Mouse (Mus musculus): ENCODE data around the gene Slc9a1.

DNA sequence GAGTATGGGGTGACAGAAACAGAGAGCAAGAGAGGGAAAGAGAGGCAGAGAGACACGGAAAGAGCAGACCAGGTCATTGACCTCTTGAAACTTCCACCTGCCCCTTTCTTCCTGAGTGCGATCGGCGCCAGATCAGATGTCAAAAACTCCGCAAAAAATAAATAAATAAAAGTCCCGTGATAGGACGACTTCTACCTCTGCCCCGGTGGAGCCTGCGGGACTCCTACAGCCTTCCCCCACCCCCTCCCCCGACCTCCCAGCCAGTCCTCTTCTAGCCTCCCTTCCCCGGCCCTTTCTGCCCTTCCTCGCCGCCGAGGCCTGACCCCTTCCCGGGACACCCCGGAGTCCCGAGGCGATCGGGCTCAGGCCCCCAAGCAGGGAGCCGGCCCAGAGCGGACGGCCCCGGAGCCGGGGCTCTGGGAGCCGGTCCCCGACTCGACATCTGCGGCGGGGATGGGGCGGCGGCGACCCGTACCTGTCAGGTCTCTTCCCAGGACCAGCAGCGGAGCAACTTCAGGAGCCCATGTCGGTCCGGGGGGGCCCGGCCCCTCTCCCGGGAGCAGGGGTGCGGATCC lies 30.9 kb upstream of the Slc9a1 start:
- no peak for TF ChIP-seq CTCF (IDR thresholded peaks at IDR 0.05; ENCODE audit: insufficient read depth, low read length)
- TF ChIP-seq POLR2A (IDR thresholded peaks at IDR 0.05; ENCODE audit: borderline replicate concordance, extremely low read depth, low read depth, low read length) = no peak

All from lung, adult 2 months (tissue).